Mouse (Mus musculus) stomach, embryonic 16.5 days (tissue): ENCODE measurements around the gene Hist1h1c. TPM values are rescaled to one million over a fixed set of nuclear protein-coding genes. Genes with fewer than 3 reads are reported as not detected.

Experiments
- ATAC-seq: fragments of 200-750 bp; cut with Nextera tagmentation; 2 replicates; pipeline ENCODE4 v1.8.0; 2017; ENCODE audit warnings: moderate number of reproducible peaks, moderate TSS enrichment; ENCODE audit not compliant: insufficient read depth, low FRiP score
- H3K27ac ChIP-seq: fragments of 300-500 bp; sonication (generic); 2 replicates; pipeline ENCODE4 v1.5.1; 2014; ENCODE audit warnings: low read length
- H3K27me3 ChIP-seq: fragments of 300-500 bp; sonication (generic); 2 replicates; pipeline ENCODE4 v1.6.1; 2014; ENCODE audit warnings: low read length, control low read depth, mixed read lengths; ENCODE audit not compliant: control insufficient read depth, insufficient read depth
- H3K36me3 ChIP-seq: fragments of 300-500 bp; sonication (generic); 2 replicates; pipeline ENCODE4 v1.6.1; 2014; ENCODE audit warnings: low read length; ENCODE audit not compliant: control insufficient read depth, insufficient read depth
- H3K4me1 ChIP-seq: fragments of 300-500 bp; sonication (generic); 2 replicates; pipeline ENCODE4 v1.6.1; 2014; ENCODE audit warnings: low read length, control low read depth, mixed read lengths; ENCODE audit not compliant: control insufficient read depth, insufficient read depth
- H3K4me2 ChIP-seq: fragments of 300-500 bp; sonication (generic); 2 replicates; pipeline ENCODE4 v1.6.1; 2014; ENCODE audit warnings: low read depth, low read length, mixed read lengths
- H3K4me3 ChIP-seq: fragments of 300-500 bp; sonication (generic); replicated peaks from 2 replicates; pipeline ENCODE4 v1.5.1; 2014; ENCODE audit warnings: mild to moderate bottlenecking, low read length
- H3K9ac ChIP-seq: fragments of 300-500 bp; sonication (generic); 2 replicates; pipeline ENCODE4 v1.6.1; 2014; ENCODE audit warnings: low read length
- H3K9me3 ChIP-seq: fragments of 300-500 bp; sonication (generic); replicated peaks from 2 replicates; pipeline ENCODE4 v1.6.1; 2016; ENCODE audit warnings: low read length, control low read depth; ENCODE audit not compliant: control insufficient read depth
- WGBS: fragments of 180-500 bp; shearing (Covaris S2); extraction: QIAGEN DNeasy Blood & Tissue Kit; methylation state at CpG from one replicate; pipeline ENCODE4 v1.1.7; 2014; 5-methylcytosine and 5-hydroxymethylcytosine counted together
- microRNA-seq: library from miRNA; unstranded; fragments of <30 nt; microRNA quantifications from one replicate; pipeline ENCODE4, GENCODE M21; 2016
- polyA plus RNA-seq: library from polyadenylated mRNA; unstranded; fragments of >200 nt; fragmentation: Nextera tagmentation; extraction: Ambion mirVana; gene quantifications from 2 replicates; pipeline ENCODE4 v1.2.1, GENCODE M21; 2015

Hist1h1c gene
- polyA plus RNA-seq, 1 experiment from 2014 or later = 58.0 TPM

DNA sequence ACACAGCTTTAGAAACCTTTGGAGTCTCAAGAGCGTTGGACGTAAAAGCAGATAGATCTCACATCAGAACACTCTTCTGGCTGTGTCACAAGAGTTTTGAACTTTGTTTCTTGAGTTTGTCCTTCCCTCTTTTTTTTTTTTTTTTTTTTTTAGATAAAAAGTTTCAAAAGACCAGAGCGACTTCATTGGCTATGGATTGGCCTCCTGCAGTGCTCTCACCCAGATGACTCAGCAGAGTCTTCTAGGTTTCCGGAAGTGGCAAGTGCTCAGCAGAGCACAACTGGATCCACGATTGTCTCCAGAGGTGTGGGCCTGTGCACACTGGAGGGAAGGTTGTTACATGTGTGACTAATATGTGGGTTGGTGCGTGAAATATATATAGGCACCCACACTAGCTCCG is 39.7 kb downstream of the Hist1h1c start:
- no peak overlapping the region for H3K4me3 ChIP-seq
- WGBS = 91% methylated on average over 7 of the region's 7 CpGs
- no peak overlapping the region for H3K27ac ChIP-seq
- no peak for ATAC-seq
- no peaks in the 10 kb centered on the region for H3K27me3 ChIP-seq
- no peaks in the 10 kb centered on the region for H3K4me1 ChIP-seq
- H3K9me3 ChIP-seq = no peaks in the 10 kb centered on the region
- H3K36me3 ChIP-seq = no peaks in the 10 kb centered on the region
- H3K9ac ChIP-seq = no peak overlapping the region
- H3K4me2 ChIP-seq = no peak overlapping the region

DNA sequence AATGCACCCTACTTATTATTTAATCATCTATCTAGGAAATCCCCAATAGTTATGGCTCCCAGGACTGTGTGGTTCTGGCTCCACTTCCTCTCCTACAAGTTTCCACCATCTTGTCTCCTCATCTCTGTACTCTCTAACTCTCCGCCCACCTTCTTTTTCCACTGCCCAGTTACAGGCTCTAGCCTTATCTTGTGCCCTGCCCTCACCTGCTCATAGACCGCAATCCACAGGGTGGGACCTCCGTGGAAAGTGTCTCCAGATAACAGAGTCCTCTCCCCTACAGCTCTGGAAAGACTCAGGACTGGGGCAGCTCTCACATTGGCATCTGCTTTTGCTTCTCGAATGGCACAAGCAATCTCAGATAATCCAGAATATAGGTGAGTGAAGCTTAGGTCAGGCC is 40.4 kb downstream of the Hist1h1c start:
- no peak overlapping the region for H3K4me2 ChIP-seq
- H3K27me3 ChIP-seq = no peaks in the 10 kb centered on the region
- no peaks in the 10 kb centered on the region for H3K4me1 ChIP-seq
- H3K36me3 ChIP-seq = no peaks in the 10 kb centered on the region
- no peak for ATAC-seq
- WGBS = 68% methylated on average over 4 of the region's 4 CpGs
- no peak overlapping the region for H3K9ac ChIP-seq
- no peaks in the 10 kb centered on the region for H3K9me3 ChIP-seq
- H3K4me3 ChIP-seq = no peak overlapping the region
- H3K27ac ChIP-seq = no peak overlapping the region

Small RNAs within 50 kb of the gene (microRNA-seq; reads per million reads assigned to microRNA genes)
- gene Gm44314 (not detected), gene Gm44484 (not detected)

Other genes with a start within 250 kb of the Hist1h1c start
- 0.14 and 0.28 TPM in 2 replicates for gene Btn2a2, start 250.0 kb upstream of the Hist1h1c start, polyA plus RNA-seq
- 5.7 and 6.3 TPM in 2 replicates for gene Hist1h4h, start 207.8 kb upstream of the Hist1h1c start, polyA plus RNA-seq
- gene Hist1h2af, start 204.9 kb upstream of the Hist1h1c start, polyA plus RNA-seq = 0.74 and 3.1 TPM in 2 replicates
- 4.7 and 6.1 TPM in 2 replicates for gene Hist1h3g, start 203.4 kb upstream of the Hist1h1c start, polyA plus RNA-seq
- gene Hist1h2bh, start 195.4 kb upstream of the Hist1h1c start, polyA plus RNA-seq = 1.1 and 1.4 TPM in 2 replicates
- 0.81 and 0.90 TPM in 2 replicates for gene Hist1h3f, start 194.8 kb upstream of the Hist1h1c start, polyA plus RNA-seq
- gene Hist1h4f, start 187.2 kb upstream of the Hist1h1c start, polyA plus RNA-seq = 1.6 TPM in 1 of 2 replicates, not detected in the other
- gene Hist1h1d, start 185.5 kb upstream of the Hist1h1c start, polyA plus RNA-seq = 0.67 and 0.93 TPM in 2 replicates
- gene Hist1h3e, start 176.4 kb upstream of the Hist1h1c start, polyA plus RNA-seq = 2.8 and 3.6 TPM in 2 replicates
- 34.0 and 56.1 TPM in 2 replicates for gene Hist1h2ae, start 167.6 kb upstream of the Hist1h1c start, polyA plus RNA-seq
- 16.8 and 17.5 TPM in 2 replicates for gene Hist1h2bg, start 167.4 kb upstream of the Hist1h1c start, polyA plus RNA-seq
- 1.7 and 3.0 TPM in 2 replicates for gene Hist1h2bf, start 164.6 kb upstream of the Hist1h1c start, polyA plus RNA-seq
- 2.5 TPM in 2 replicates for gene Hist1h2ad, start 164.4 kb upstream of the Hist1h1c start, polyA plus RNA-seq
- 6.3 and 6.5 TPM in 2 replicates for gene Hist1h3d, start 163.0 kb upstream of the Hist1h1c start, polyA plus RNA-seq
- 60.7 and 86.3 TPM in 2 replicates for gene Hist1h4d, start 157.2 kb upstream of the Hist1h1c start, polyA plus RNA-seq
- 2.8 and 3.0 TPM in 2 replicates for gene Hist1h2be, start 117.7 kb upstream of the Hist1h1c start, polyA plus RNA-seq
- gene Hist1h1e, start 116.2 kb upstream of the Hist1h1c start, polyA plus RNA-seq = 11.3 and 16.6 TPM in 2 replicates
- gene Hist1h2ac, start 54.9 kb upstream of the Hist1h1c start, polyA plus RNA-seq = 1.7 TPM in 2 replicates
- 101 and 102 TPM in 2 replicates for gene Hist1h2bc, start 54.6 kb upstream of the Hist1h1c start, polyA plus RNA-seq
- 0.14 TPM in 1 of 2 replicates, not detected in the other for gene Hist1h1t, start 43.0 kb upstream of the Hist1h1c start, polyA plus RNA-seq
- 4.5 and 4.8 TPM in 2 replicates for gene Hist1h4c, start 40.4 kb upstream of the Hist1h1c start, polyA plus RNA-seq
- gene Hfe, start 28.0 kb upstream of the Hist1h1c start, polyA plus RNA-seq = 8.8 and 9.6 TPM in 2 replicates
- gene Hist1h3c, start 6.8 kb downstream of the Hist1h1c start, polyA plus RNA-seq = 3.1 and 3.7 TPM in 2 replicates
- 1.00 and 2.9 TPM in 2 replicates for gene Hist1h2bb, start 7.9 kb downstream of the Hist1h1c start, polyA plus RNA-seq
- gene Hist1h2ab, start 12.3 kb downstream of the Hist1h1c start, polyA plus RNA-seq = 16.2 and 26.2 TPM in 2 replicates
- gene Hist1h3b, start 13.5 kb downstream of the Hist1h1c start, polyA plus RNA-seq = 7.0 and 7.5 TPM in 2 replicates
- gene Hist1h4b, start 18.2 kb downstream of the Hist1h1c start, polyA plus RNA-seq = 1.2 and 3.7 TPM in 2 replicates
- 0.28 and 1.5 TPM in 2 replicates for gene Hist1h4a, start 22.4 kb downstream of the Hist1h1c start, polyA plus RNA-seq
- 2.0 and 3.5 TPM in 2 replicates for gene Hist1h3a, start 23.6 kb downstream of the Hist1h1c start, polyA plus RNA-seq
- 1.3 TPM in 2 replicates for gene Hist1h1a, start 24.9 kb downstream of the Hist1h1c start, polyA plus RNA-seq
- not detected in 2 replicates for gene Trim38, start 31.1 kb downstream of the Hist1h1c start, polyA plus RNA-seq
- 0.06 and 0.11 TPM in 2 replicates for gene Slc17a2, start 68.2 kb downstream of the Hist1h1c start, polyA plus RNA-seq
- gene Slc17a3, start 100.6 kb downstream of the Hist1h1c start, polyA plus RNA-seq = 0.27 and 0.41 TPM in 2 replicates
- 0.22 TPM in 1 of 2 replicates, not detected in the other for gene Slc17a1, start 128.9 kb downstream of the Hist1h1c start, polyA plus RNA-seq
- gene Slc17a4, start 176.2 kb downstream of the Hist1h1c start, polyA plus RNA-seq = 2.7 and 3.1 TPM in 2 replicates
- not detected in 2 replicates for gene Hist1h2ba, start 195.3 kb downstream of the Hist1h1c start, polyA plus RNA-seq
- gene Hist1h2aa, start 195.7 kb downstream of the Hist1h1c start, polyA plus RNA-seq = not detected in 2 replicates